In genomic region chr2:38100289-38100688, GRCm38 (mm10) we compare ENCODE assay signal across 11 mouse cellular contexts.
A peak's percentile ranks its signal among the peaks of the same experiment; 100 is the strongest.
DNase-seq lines count a peak whose midpoint lies in the region; ATAC-seq and TF ChIP-seq lines count a peak whose summit lies in the region.
"Had no signal": no experiment of that assay in that cellular context is flagged by ENCODE, and none has a peak within 500 bp of the region (broad histone marks: within the 10 kb centered on the region; RNA-seq: fewer than 3 reads in every experiment).

No protein-coding gene starts in this region.

- WGBS in kidney, postnatal 0 days = 53% methylated on average over 7 of the region's 7 CpGs
- 49% methylated on average over 7 of the region's 7 CpGs for WGBS in kidney, embryonic 15.5 days
- WGBS in forebrain, embryonic 15.5 days = 9% methylated on average over 7 of the region's 7 CpGs
- 15% methylated on average over 7 of the region's 7 CpGs for whole genome bisulfite sequencing in midbrain, embryonic 14.5 days

- no peak for TF ChIP-seq CTCF in kidney, postnatal 0 days (IDR thresholded peaks at IDR 0.05; ENCODE audit: low read depth)

- no peak overlapping the region for H3K4me3 ChIP-seq in kidney, postnatal 0 days (replicated peaks; ENCODE audit: low read depth, low read length)
- no peak overlapping the region for H3K4me3 ChIP-seq in kidney, embryonic 15.5 days (replicated peaks)
- no peak overlapping the region for H3K4me3 ChIP-seq in forebrain, embryonic 15.5 days
- no peak overlapping the region for H3K4me3 ChIP-seq in midbrain, embryonic 14.5 days (replicated peaks; ENCODE audit: low read depth, low read length)
- H3K4me3 ChIP-seq: hindbrain, embryonic 10.5 days; megakaryocyte, embryonic 14.5 days had no signal

- H3K27me3 ChIP-seq in kidney, postnatal 0 days (ENCODE audit: insufficient read depth, low read length) = no peaks in the 10 kb centered on the region
- H3K27me3 ChIP-seq in kidney, embryonic 15.5 days = peaks cover 4% of the 10 kb centered on the region; the same call in 1 of the 2 replicates
- H3K27me3 ChIP-seq in forebrain, embryonic 15.5 days = no peaks in the 10 kb centered on the region
- no peaks in the 10 kb centered on the region for H3K27me3 ChIP-seq in midbrain, embryonic 14.5 days (ENCODE audit: control insufficient read depth, insufficient read depth, low read length)
- H3K27me3 ChIP-seq: megakaryocyte, embryonic 14.5 days had no signal

- ATAC-seq in kidney, postnatal 0 days (replicated peaks; ENCODE audit: low FRiP score, low read depth) = no peak
- no peak for ATAC-seq in kidney, embryonic 15.5 days (replicated peaks; ENCODE audit: low FRiP score)
- ATAC-seq in forebrain, embryonic 15.5 days (replicated peaks) = peak; percentile 47; the same call in 1 of the 2 replicates
- no peak for ATAC-seq in midbrain, embryonic 14.5 days (ENCODE audit: low FRiP score, low TSS enrichment)
- no peak for ATAC-seq in CD4-positive, CD25-positive, alpha-beta regulatory T cell, adult 4 months
- no peak for ATAC-seq in inflammation-experienced regulatory T-cells, adult 6 months

- no peak overlapping the region for H3K4me2 ChIP-seq in kidney, postnatal 0 days (ENCODE audit: low read length)
- H3K4me2 ChIP-seq in kidney, embryonic 15.5 days = no peak overlapping the region
- no peak overlapping the region for H3K4me2 ChIP-seq in forebrain, embryonic 15.5 days (replicated peaks)
- H3K4me2 ChIP-seq in midbrain, embryonic 14.5 days (ENCODE audit: low read length) = no peak overlapping the region

- no peaks in the 10 kb centered on the region for H3K36me3 ChIP-seq in kidney, postnatal 0 days (ENCODE audit: insufficient read depth, low read length)
- no peaks in the 10 kb centered on the region for H3K36me3 ChIP-seq in kidney, embryonic 15.5 days
- no peaks in the 10 kb centered on the region for H3K36me3 ChIP-seq in forebrain, embryonic 15.5 days
- no peaks in the 10 kb centered on the region for H3K36me3 ChIP-seq in midbrain, embryonic 14.5 days (ENCODE audit: control insufficient read depth, insufficient read depth, low read length)
- H3K36me3 ChIP-seq: hindbrain, embryonic 10.5 days had no signal

- no peak overlapping the region for H3K9ac ChIP-seq in kidney, postnatal 0 days (ENCODE audit: low read depth, low read length)
- no peak overlapping the region for H3K9ac ChIP-seq in kidney, embryonic 15.5 days
- H3K9ac ChIP-seq in forebrain, embryonic 15.5 days (replicated peaks) = peak overlapping the region; percentile 16; the same call in 1 of the 2 replicates
- H3K9ac ChIP-seq in midbrain, embryonic 14.5 days (replicated peaks; ENCODE audit: low read length) = 0 out of 2 replicates have a peak overlapping the region, but pooled peaks have one; percentile 21

- 0 out of 2 replicates have a peak, but pooled peaks cover 9% of the 10 kb centered on the region for H3K4me1 ChIP-seq in kidney, postnatal 0 days (replicated peaks; ENCODE audit: insufficient read depth, low read length)
- peaks cover 15% of the 10 kb centered on the region for H3K4me1 ChIP-seq in kidney, embryonic 15.5 days
- H3K4me1 ChIP-seq in forebrain, embryonic 15.5 days = peaks cover 56% of the 10 kb centered on the region
- H3K4me1 ChIP-seq in midbrain, embryonic 14.5 days (ENCODE audit: control insufficient read depth, insufficient read depth, low read length) = peaks cover 25% of the 10 kb centered on the region
- H3K4me1 ChIP-seq: megakaryocyte, embryonic 14.5 days had no signal

- DNase-seq in kidney, postnatal 0 days (ENCODE audit: low spot score) = peak; percentile 24
- DNase-seq in cerebellum, postnatal 10 days = peak; percentile 48 to 69
- peak; percentile 26 for DNase-seq in midbrain, embryonic 14.5 days
- no peak for DNase-seq in retina, postnatal 1 day
- DNase-seq: gastrocnemius, postnatal 14 days had no signal

- H3K9me3 ChIP-seq in kidney, postnatal 0 days (replicated peaks; ENCODE audit: low read length) = no peaks in the 10 kb centered on the region
- H3K9me3 ChIP-seq in kidney, embryonic 15.5 days (replicated peaks) = no peaks in the 10 kb centered on the region
- no peaks in the 10 kb centered on the region for H3K9me3 ChIP-seq in forebrain, embryonic 15.5 days
- no peaks in the 10 kb centered on the region for H3K9me3 ChIP-seq in midbrain, embryonic 14.5 days (ENCODE audit: control insufficient read depth, low read length)
- H3K9me3 ChIP-seq: hindbrain, embryonic 10.5 days; megakaryocyte, embryonic 14.5 days had no signal

- no peak overlapping the region for H3K27ac ChIP-seq in kidney, postnatal 0 days
- H3K27ac ChIP-seq in kidney, embryonic 15.5 days = no peak overlapping the region
- peak overlapping the region; percentile 74 for H3K27ac ChIP-seq in forebrain, embryonic 15.5 days (replicated peaks)
- 0 out of 2 replicates have a peak overlapping the region, but pooled peaks have one; percentile 9 for H3K27ac ChIP-seq in midbrain, embryonic 14.5 days (replicated peaks; ENCODE audit: low read depth, low read length)
- H3K27ac ChIP-seq: hindbrain, embryonic 10.5 days had no signal

Comparison
In these comparisons a context has a peak if more than half of its experiments do, and no peak if none do; other contexts are left out.
1. H3K27ac ChIP-seq: peak in forebrain, embryonic 15.5 days (single experiment) and midbrain, embryonic 14.5 days (single experiment); none in kidney, postnatal 0 days (single experiment) and kidney, embryonic 15.5 days (single experiment).
2. H3K9ac ChIP-seq: peak in forebrain, embryonic 15.5 days (single experiment) and midbrain, embryonic 14.5 days (single experiment); none in kidney, postnatal 0 days (single experiment) and kidney, embryonic 15.5 days (single experiment).